Mouse (Mus musculus) liver, embryonic 14.5 days (tissue): ENCODE measurements around the gene Gjd2. TPM values are rescaled to one million over a fixed set of nuclear protein-coding genes. Genes with fewer than 3 reads are reported as not detected.

Source experiments
- ATAC-seq: fragments of 200-750 bp; cut with Nextera tagmentation; 2 replicates; pipeline ENCODE4 v1.8.0; 2017; ENCODE audit warnings: moderate number of reproducible peaks, mild to moderate bottlenecking, moderate library complexity; ENCODE audit not compliant: insufficient read depth
- DNase-seq, 3 experiments: peaks; one replicate each; pipeline ENCODE4 v3.0.0-alpha.2; 2012 to 2013; ENCODE audit warnings: low read depth in 3 of 3, low spot score in 3 of 3
- H3K27ac ChIP-seq: fragments of 300-500 bp; sonication (generic); 2 replicates; pipeline ENCODE4 v1.5.1; 2014; ENCODE audit warnings: moderate library complexity, mild to moderate bottlenecking, control low read depth, inconsistent platforms
- H3K27me3 ChIP-seq: fragments of 300-500 bp; sonication (generic); 2 replicates; pipeline ENCODE4 v1.6.1; 2014; ENCODE audit warnings: mild to moderate bottlenecking, low read length, moderate library complexity; ENCODE audit not compliant: control insufficient read depth, insufficient read depth
- H3K36me3 ChIP-seq: fragments of 300-500 bp; sonication (generic); replicated peaks from 2 replicates; pipeline ENCODE4 v1.6.1; 2014; ENCODE audit warnings: low read depth; ENCODE audit not compliant: control insufficient read depth, insufficient read depth
- H3K4me1 ChIP-seq, 2 experiments: fragments of 200-500 bp in 1 of 2; fragments of 300-500 bp in 1 of 2; sonication (generic) in 1 of 2; replicated peaks; 2 replicates each; pipeline ENCODE4 v1.6.1; 2012 to 2014; ENCODE audit warnings: antibody characterized with exemption in 1 of 2, inconsistent platforms in 1 of 2, low read length in 1 of 2; ENCODE audit not compliant: control insufficient read depth in 2 of 2, insufficient read depth in 2 of 2
- H3K4me2 ChIP-seq: fragments of 300-500 bp; sonication (generic); 2 replicates; pipeline ENCODE4 v1.6.1; 2014; ENCODE audit warnings: low read depth, mild to moderate bottlenecking, control low read depth, moderate library complexity
- H3K4me3 ChIP-seq, 2 experiments: fragments of 200-500 bp in 1 of 2; fragments of 300-500 bp in 1 of 2; sonication (generic) in 1 of 2; 2 replicates each; pipeline ENCODE4 v1.5.1; 2012 to 2014; ENCODE audit warnings: low read depth in 2 of 2, low read length in 2 of 2, mild to moderate bottlenecking in 2 of 2, control low read depth in 1 of 2, inconsistent platforms in 1 of 2, moderate library complexity in 1 of 2; ENCODE audit not compliant: insufficient read depth in 1 of 2
- H3K9ac ChIP-seq: fragments of 300-500 bp; sonication (generic); replicated peaks from 2 replicates; pipeline ENCODE4 v1.6.1; 2014; ENCODE audit warnings: mild to moderate bottlenecking, control low read depth, moderate library complexity
- H3K9me3 ChIP-seq: fragments of 300-500 bp; sonication (generic); 2 replicates; pipeline ENCODE4 v1.6.1; 2016; ENCODE audit warnings: low read length, mixed read lengths; ENCODE audit not compliant: control insufficient read depth
- CTCF ChIP-seq: IDR thresholded peaks from 2 replicates; pipeline ENCODE4 v1.5.1; 2016; ENCODE audit warnings: antibody characterized with exemption, low read depth, control low read depth
- EP300 ChIP-seq: IDR thresholded peaks from 2 replicates; pipeline ENCODE4 v1.6.1; 2016; ENCODE audit warnings: antibody characterized with exemption, low read depth
- WGBS: fragments of 180-500 bp; shearing (Covaris S2); extraction: QIAGEN DNeasy Blood & Tissue Kit; methylation state at CpG from one replicate; pipeline ENCODE4 v1.1.7; 2014; ENCODE audit not compliant: insufficient replicate concordance; 5-methylcytosine and 5-hydroxymethylcytosine counted together
- polyA plus RNA-seq, 2 experiments: library from polyadenylated mRNA; depleted of rRNA in 1 of 2; stranded (reverse) in 1 of 2; unstranded in 1 of 2; fragments of >200 nt; fragmentation: Nextera tagmentation in 1 of 2; extraction: Ambion mirVana in 1 of 2; gene quantifications; 2 replicates each; pipeline versions ENCODE4 v1.2.1 to v1.2.3; 2012 to 2014

Gjd2 gene
- polyA plus RNA-seq, 2 experiments: not detected

DNA sequence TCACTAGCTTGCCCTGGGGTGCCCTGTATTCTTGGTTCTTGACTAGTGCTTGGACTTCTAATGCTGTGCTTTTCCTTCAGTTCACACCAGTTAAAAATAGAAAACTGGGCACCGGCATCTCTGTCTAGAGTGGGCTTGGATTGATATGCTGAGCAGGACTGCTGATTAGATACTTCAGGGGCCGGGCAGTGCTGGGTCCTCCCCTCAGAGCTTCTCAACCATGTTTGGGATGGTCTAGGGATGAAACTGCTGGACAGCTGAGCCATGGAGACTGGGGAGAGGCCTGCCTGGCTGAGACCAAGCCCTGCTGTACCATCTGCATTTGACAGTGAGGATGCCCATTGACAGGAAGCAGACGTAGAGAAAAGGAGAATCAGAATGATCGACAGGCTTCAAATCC, 40.7 kb upstream of the Gjd2 start:
- Histone ChIP-seq H3K9ac (no peak overlapping the region), H3K36me3 (no peaks in the 10 kb centered on the region), H3K27me3 (no peaks in the 10 kb centered on the region), H3K4me2 (no peak overlapping the region), H3K4me1 (no peaks in the 10 kb centered on the region), H3K9me3 (no peaks in the 10 kb centered on the region), H3K27ac (no peak overlapping the region), H3K4me3 (no peak overlapping the region)
- no peak for ATAC-seq
- 65% methylated on average over 4 of the region's 4 CpGs for WGBS
- DNase-seq: no peak
- TF ChIP-seq CTCF (no peak), EP300 (no peak)

DNA sequence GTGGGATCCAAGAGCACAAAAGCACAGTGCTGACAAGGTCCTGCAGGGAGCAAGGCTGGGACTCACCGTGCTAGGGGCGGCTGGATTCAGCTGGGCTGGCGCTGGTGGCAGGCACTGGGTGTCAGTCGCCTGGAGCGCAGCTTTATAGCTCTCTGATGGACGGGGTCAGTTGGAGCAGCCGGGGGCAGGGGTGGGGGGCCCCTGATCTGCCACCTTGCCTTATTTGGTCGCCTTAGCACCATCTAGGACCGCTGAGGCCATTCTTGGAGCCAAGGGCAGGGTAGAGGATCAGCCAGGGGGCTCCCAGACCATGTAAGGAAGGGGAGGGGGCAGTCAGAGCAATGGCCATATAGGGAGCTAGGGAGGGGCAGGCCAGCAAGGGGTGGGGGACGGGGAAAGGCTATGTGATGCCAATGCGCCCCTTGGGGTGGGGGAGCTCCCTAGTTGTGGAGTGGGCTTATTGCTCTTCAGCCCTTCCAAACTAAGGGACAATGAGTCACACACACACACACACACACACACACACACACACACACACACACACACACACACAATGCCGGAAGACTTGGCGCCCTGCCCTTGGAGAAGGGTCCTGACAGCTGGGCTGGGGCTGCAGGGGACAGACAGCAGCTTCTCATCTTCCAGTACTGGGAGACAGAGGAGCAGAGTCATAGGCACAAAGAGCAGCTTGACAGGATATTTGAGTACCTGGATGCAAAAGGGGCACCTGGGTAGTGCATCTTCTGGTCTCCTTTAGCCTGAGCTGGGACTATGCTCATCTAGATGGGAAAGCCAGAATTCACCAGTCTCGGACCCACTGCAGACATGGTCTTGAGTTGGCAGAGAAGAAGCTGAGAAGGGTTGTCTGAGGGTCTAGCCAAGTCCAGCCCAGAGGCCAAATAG, 39.5 kb upstream of the Gjd2 start, which contains the start of gene Actc1:
TSS of gene Actc1 (minus strand) at position 853 of the 903 bp plus-strand sequence.
- Histone ChIP-seq H3K36me3 (no peaks in the 10 kb centered on the region), H3K4me3 (no peak within 1 kb of the TSS), H3K27ac (no peak within 1 kb of the TSS), H3K4me2 (no peak within 1 kb of the TSS), H3K9ac (no peak within 1 kb of the TSS), H3K27me3 (no peaks in the 10 kb centered on the region), H3K4me1 (no peaks in the 10 kb centered on the region), H3K9me3 (no peaks in the 10 kb centered on the region)
- DNase-seq (no peak), ATAC-seq (no peak)
- TF ChIP-seq CTCF (no peak), EP300 (no peak)
- WGBS: 19% methylated on average over 14 of the region's 14 CpGs

DNA sequence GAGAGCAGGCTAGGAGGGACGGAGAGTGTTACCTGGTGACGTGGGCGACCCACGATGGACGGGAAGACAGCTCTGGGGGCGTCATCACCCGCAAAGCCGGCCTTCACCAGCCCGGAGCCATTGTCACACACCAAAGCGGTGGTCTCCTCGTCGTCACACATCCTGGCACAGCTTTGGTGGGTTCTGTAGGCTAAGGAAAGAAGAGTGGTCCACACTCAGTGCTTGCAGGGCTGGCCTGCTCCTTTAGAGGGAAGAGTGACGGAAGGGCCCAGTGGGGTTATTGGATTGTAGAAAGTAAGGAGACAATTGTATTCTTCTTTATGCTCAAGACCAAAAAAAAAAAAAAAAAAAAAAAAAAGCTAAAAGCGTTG, 38.4 kb upstream of the Gjd2 start:
- no peaks in the 10 kb centered on the region for H3K4me1 ChIP-seq
- ATAC-seq: no peak

DNA sequence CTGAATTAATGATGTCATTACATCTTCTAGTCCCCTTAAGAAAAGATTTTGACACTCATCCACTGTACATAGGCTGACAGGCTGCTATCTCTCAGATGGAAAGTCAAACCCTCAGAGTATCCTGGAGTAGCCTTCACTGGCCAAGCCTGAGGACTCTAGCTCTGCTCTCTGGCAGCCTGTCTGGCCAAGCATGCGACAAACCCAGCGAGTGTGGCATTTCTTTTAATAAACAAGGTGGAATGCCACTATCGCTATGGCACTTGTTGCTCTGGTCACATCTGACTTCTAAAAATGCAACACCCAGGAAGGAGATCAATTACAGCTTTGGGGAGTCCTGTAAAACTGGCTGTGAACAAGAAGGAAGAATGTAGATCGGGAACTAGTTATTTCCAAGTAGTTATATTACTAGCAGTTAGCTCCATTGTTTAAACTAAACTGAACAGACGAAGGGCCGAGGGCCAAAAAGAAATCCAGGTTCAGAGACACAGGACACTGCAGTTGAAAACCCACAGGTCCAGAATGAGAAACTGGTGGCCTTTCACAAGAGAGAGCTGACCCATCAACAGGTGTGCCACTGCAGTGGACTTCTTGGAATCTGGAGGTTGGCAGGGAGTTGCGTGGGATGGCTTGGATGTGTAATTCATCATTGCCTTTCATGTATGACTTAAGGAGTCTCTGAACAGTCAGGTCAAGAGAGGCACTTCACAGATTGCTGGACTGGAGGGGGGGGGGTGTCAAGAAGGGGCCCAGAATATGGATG, 37.9 kb upstream of the Gjd2 start:
- Histone ChIP-seq H3K9ac (no peak overlapping the region), H3K4me2 (no peak overlapping the region), H3K36me3 (no peaks in the 10 kb centered on the region), H3K27ac (no peak overlapping the region), H3K4me1 (no peaks in the 10 kb centered on the region), H3K27me3 (no peaks in the 10 kb centered on the region), H3K9me3 (no peaks in the 10 kb centered on the region), H3K4me3 (no peak overlapping the region)
- ATAC-seq (no peak), DNase-seq (no peak)
- TF ChIP-seq EP300: no peak
- TF ChIP-seq CTCF: no peak
- 77% methylated on average over 7 of the region's 7 CpGs for WGBS

More for the DNA sequence above, 38.4 kb upstream of the Gjd2 start:
- H3K4me2 ChIP-seq: no peak overlapping the region
- no peaks in the 10 kb centered on the region for H3K36me3 ChIP-seq
- no peak overlapping the region for H3K9ac ChIP-seq
- no peak for DNase-seq
- H3K27ac ChIP-seq: no peak overlapping the region
- TF ChIP-seq CTCF: no peak
- TF ChIP-seq EP300: no peak
- WGBS: 76% methylated on average over 14 of the region's 14 CpGs
- no peaks in the 10 kb centered on the region for H3K9me3 ChIP-seq
- H3K27me3 ChIP-seq: no peaks in the 10 kb centered on the region
- no peak overlapping the region for H3K4me3 ChIP-seq

DNA sequence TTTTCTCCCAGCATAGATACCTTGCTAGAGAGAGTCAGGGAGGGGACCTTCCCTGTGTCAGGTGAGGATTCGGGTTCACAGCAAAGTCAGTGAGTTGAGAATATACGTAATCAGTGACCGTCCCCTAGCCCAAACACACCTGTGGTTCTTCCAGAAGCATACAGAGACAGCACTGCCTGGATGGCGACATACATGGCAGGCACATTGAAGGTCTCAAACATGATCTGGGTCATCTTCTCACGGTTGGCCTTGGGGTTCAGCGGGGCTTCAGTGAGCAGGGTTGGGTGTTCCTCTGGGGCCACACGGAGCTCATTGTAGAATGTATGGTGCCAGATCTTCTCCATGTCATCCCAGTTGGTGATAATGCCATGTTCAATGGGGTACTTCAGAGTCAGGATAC, 36.7 kb upstream of the Gjd2 start:
- H3K36me3 ChIP-seq: no peaks in the 10 kb centered on the region
- TF ChIP-seq EP300: no peak
- no peak for TF ChIP-seq CTCF
- DNase-seq: no peak
- H3K9ac ChIP-seq: no peak overlapping the region
- no peaks in the 10 kb centered on the region for H3K4me1 ChIP-seq
- H3K9me3 ChIP-seq: no peaks in the 10 kb centered on the region
- H3K4me2 ChIP-seq: no peak overlapping the region
- ATAC-seq: no peak
- no peak overlapping the region for H3K4me3 ChIP-seq
- WGBS: 67% methylated on average over 7 of the region's 7 CpGs
- H3K27ac ChIP-seq: no peak overlapping the region
- H3K27me3 ChIP-seq: no peaks in the 10 kb centered on the region
